Mouse (Mus musculus) activated CD4-positive, CD25-positive, alpha-beta regulatory T cell, adult 4 months (primary cell): ENCODE measurements around the gene Tcf7l2. TPM values are rescaled to one million over a fixed set of nuclear protein-coding genes. Genes with fewer than 3 reads are reported as not detected.

Source experiments
- ATAC-seq: one replicate; pipeline ENCODE4 v1.8.0; 2017
- polyA plus RNA-seq, 2 experiments: library from polyadenylated mRNA; unstranded; fragments of 100-300 nt; shearing (Covaris generic); gene quantifications; one replicate each; pipeline ENCODE4 v1.2.1; 2017

Tcf7l2 gene
- polyA plus RNA-seq, 2 experiments from 2014 or later, result 1.6 TPM

- ATAC-seq, result no peak
Observed at GRCm38 (mm10) chr19:55732499-55732898, 9.1 kb upstream of the Tcf7l2 start.

GRCm38 (mm10) chr19:55732994-55733393, 8.6 kb upstream of the Tcf7l2 start:
- ATAC-seq, result no peak

GRCm38 (mm10) chr19:55736016-55736415, 5.6 kb upstream of the Tcf7l2 start:
- ATAC-seq, result no peak

- ATAC-seq, result no peak
Observed at GRCm38 (mm10) chr19:55739713-55740112, 1.9 kb upstream of the Tcf7l2 start.

- ATAC-seq, result peak; percentile 17
Observed at GRCm38 (mm10) chr19:55740753-55741438, 724 bp upstream of the Tcf7l2 start.

- ATAC-seq, result no peak
Observed at GRCm38 (mm10) chr19:55742386-55743000, 873 bp downstream of the Tcf7l2 start.

GRCm38 (mm10) chr19:55743001-55743556, 1.5 kb downstream of the Tcf7l2 start:
- no peak for ATAC-seq

GRCm38 (mm10) chr19:55743557-55744441, 2.2 kb downstream of the Tcf7l2 start:
- ATAC-seq, result no peak

- no peak for ATAC-seq
Observed at GRCm38 (mm10) chr19:55744576-55745191, 3.1 kb downstream of the Tcf7l2 start.

- ATAC-seq, result no peak
Observed at GRCm38 (mm10) chr19:55745192-55745578, 3.6 kb downstream of the Tcf7l2 start.

GRCm38 (mm10) chr19:55746241-55746640, 4.6 kb downstream of the Tcf7l2 start:
- no peak for ATAC-seq

- ATAC-seq, result no peak
Observed at GRCm38 (mm10) chr19:55747237-55747925, 5.8 kb downstream of the Tcf7l2 start.

GRCm38 (mm10) chr19:55747926-55748291, 6.3 kb downstream of the Tcf7l2 start:
- ATAC-seq, result no peak

GRCm38 (mm10) chr19:55748801-55749200, 7.2 kb downstream of the Tcf7l2 start:
- no peak for ATAC-seq

GRCm38 (mm10) chr19:55749532-55749931, 7.9 kb downstream of the Tcf7l2 start:
- ATAC-seq, result no peak

GRCm38 (mm10) chr19:55750048-55750447, 8.4 kb downstream of the Tcf7l2 start:
- ATAC-seq, result no peak

- ATAC-seq, result no peak
Observed at GRCm38 (mm10) chr19:55750465-55750864, 8.8 kb downstream of the Tcf7l2 start.

- no peak for ATAC-seq
Observed at GRCm38 (mm10) chr19:55752861-55753260, 11.2 kb downstream of the Tcf7l2 start.

- ATAC-seq, result no peak
Observed at GRCm38 (mm10) chr19:55754303-55754702, 12.7 kb downstream of the Tcf7l2 start.

- ATAC-seq, result no peak
Observed at GRCm38 (mm10) chr19:55755462-55755861, 13.8 kb downstream of the Tcf7l2 start.

GRCm38 (mm10) chr19:55756707-55757106, 15.1 kb downstream of the Tcf7l2 start:
- no peak for ATAC-seq

- no peak for ATAC-seq
Observed at GRCm38 (mm10) chr19:55757403-55757802, 15.8 kb downstream of the Tcf7l2 start.
